Mouse (Mus musculus) ES-CJ7 (cell line): Measurements from ENCODE around the gene Sgpl1.
A peak's percentile ranks its signal among the peaks of the same experiment; 100 is the strongest.
"Not testable (repeated sequence)": the region's sequence is repeated elsewhere in the genome, so short reads cannot be mapped to it uniquely, and the experiment has no call there.

Experiments
- DNase-seq: peaks from one replicate; pipeline ENCODE4 v3.0.0; 2011; ENCODE audit warnings: low read depth, low spot score

The Sgpl1 gene

DNA sequence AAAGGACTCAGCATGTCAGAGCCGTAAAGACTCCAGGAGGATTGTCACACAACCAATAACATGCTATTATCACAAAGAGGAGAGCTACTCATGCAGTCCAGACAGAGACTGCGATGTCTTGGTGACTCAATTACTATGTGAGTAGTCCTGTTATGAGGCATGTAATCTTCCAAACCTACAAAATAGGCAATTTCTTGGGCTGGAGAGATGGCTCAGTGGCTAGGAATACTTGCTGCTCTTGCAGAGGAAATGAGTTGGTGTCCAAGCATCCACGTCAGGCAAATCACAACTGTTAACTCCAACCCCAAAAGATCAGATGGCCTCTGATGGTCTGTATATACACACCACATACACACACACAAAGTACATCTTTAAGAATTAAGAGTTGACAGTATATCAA is 8.1 kb upstream of the Sgpl1 start:
- DNase-seq = no peak

DNA sequence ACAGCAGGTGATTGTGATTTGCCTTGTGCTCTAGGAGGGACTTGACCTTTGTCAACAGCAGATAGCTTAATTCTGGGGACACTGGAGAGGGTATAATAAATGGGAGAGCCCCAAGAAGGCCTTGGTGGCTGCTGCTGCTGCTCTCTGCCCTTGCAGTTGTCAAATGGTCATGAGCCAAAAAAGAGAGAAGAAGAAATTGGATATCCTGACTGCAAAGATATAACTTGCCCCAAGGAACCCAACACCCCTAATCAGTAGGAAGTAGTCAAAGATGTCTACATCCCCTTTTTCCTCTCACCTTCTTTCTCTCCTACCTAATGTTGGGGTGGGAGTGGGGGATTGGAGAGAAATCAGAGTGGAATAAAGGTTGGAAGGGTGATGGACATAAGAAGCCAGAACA is 4.6 kb upstream of the Sgpl1 start:
- no peak for DNase-seq

DNA sequence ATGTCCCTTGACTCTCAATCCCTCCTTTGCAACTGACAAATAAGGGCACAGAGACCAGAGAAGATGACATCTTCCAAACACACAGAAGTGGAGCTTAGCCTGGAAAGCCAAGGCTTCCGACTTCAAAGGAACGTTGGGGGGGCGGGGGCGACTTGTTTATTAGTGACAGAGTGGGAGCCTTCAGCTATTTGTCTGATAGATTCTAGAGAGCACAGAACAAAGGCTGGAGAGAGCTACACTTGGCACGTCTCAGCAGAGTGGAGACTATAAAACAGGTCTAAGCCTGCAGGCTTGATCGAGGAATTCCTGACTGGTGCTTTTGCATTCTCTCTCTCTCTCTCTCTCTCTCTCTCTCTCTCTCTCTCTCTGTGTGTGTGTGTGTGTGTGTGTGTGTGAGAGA is 3.1 kb upstream of the Sgpl1 start:
- DNase-seq = no peak

DNA sequence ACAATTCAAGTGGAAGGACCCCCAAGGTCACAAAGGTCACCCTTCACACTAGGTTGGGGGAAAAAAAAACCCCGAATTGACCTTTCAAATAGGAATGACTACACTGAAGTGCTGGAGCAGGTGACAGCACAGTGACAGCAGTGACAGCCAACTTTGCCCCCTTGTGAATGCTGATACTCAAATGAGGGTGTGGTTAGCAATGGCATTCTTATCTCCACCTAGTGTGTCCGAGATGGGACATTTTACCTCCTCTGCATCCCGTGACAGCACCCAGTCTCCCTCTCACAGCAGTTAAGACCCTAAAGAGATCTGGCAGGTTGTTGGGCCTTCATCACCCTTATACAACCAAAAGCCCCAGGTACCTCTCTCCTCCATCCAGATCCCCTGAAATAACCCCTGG is 2.0 kb upstream of the Sgpl1 start:
- DNase-seq = no peak

DNA sequence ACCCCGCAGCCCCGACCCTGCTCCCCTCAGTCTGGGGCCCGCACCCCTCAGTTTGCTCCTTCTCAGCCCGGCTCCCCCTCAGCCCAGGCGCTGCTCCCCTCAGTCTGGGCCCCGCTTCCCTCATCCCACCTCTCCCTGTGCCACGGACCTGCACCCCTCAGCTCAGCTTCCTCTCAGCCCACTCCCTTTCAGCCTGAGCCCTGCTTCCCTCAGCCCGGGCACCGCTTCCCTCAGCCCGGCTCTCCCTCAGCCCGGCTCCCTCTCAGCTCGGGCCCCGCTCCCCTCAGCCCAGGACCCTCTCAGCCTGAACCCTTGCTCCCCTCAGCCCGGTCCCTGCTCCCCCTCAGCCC is 721 bp downstream of the Sgpl1 start:
- DNase-seq = no peak

DNA sequence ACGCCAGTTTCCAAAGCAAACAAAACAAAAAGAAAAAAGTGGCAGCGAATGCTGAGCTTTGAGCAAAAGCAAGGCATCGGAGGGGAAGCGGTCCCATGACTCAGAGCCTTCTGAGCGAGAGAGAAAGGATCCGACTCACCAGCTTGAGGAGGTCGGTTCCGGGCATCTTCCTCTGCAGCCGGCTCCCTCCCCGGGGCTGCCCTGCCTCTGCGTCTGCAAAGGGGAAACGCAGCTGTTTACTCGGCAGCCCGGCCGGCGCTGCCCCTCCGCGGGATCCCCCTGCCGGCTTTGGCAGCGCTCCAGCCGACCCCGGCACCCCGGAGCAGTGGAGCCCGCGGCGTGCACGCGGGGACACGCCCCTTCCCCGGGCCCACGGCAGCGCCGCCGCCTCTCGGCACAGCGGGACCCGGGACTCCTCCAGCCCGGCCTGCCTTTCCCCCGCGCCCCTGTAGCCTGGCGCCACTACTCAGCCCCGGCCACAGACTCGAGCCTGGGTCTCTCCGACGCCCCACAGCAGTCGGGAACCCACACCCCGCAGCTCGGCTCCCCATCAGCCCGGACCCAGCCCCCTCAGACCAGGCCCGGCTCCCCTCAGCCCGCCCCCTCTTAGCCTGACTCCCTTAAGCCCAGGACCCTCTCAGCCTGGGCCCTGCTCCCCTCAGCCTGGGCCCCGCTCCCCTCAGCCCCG is 1.2 kb downstream of the Sgpl1 start:
- DNase-seq = peak; percentile 67

DNA sequence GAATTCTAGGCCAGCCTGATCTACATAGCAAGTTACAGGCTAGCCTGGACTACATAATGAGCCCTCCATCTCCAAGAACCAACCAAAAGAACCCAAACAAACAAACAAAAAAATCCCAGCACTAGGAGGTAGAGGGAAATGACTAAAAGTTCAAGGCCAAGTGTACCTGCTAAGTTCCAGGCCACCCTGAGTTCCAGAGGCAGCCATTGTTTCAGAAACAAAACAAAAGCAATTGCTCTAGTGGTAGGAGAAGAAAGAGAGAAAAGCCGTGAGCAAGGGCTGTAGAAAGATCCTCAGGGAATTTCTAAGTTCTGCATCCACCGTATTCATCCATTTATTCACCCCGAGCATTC is 1.8 kb downstream of the Sgpl1 start:
- DNase-seq = peak; percentile 69

DNA sequence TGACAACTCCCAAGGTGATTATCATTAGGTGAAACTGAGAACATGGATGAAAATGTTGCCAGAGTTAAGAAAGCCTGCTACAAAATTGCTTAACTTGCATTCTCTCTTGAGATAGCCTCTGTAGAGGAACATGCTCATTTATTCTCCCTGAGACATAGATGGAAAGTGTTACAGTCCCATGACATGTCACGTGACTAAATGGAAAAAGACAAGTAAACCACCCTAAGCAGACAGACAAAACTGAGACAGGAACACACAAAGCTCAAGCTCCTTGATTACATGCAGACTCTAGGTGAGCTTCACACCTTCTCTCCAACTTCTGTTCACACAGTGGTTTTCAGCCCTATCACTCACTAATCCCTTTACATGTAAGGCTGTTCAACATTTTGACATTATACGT is 4.2 kb downstream of the Sgpl1 start:
- no peak for DNase-seq

DNA sequence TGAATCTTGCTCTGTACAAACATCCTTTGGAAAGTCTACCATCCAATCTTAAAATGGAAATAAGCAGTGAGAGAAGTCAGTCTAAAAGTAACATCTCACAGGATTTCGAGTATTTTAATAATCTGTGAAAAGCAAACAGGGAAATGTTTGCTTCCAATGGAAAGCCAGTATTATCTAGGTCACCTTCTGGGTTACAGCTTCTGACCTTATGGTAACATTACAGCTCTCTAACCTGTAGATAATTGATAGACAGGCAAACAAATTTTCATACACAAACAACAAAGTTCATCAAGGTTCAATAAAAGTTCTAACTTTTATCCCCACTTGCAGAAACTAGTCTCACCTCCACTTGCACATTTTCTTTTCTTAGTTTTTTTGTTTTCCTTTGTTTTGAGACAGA is 9.9 kb downstream of the Sgpl1 start:
- DNase-seq = no peak

DNA sequence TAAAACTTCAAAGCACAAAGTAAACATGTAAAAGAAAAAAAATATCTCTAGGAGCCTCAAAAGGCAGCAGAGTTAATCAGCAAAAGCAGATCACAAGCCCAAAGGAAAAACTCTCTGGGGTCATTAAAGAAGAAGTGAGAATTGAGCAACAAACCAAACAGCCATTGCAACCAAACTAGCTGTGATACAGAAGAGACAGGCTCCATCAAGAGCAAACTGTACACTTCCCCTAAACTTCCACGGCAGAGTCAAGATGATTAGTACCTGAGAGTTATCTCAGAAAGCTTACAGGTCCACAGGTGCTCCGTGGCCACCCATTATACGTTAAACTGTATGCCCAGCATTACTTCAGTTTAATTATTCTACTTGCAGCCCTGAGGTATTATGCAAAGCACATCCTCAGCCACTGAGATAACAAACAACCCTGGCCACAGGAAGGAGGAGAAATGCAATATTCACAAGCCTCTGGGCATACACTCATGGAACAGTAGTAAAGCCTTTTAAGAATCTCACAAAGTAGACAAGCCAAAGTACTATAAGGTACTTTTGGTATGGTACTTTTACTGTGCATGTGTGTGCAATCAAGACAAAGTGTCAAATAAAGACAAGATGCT is 12.2 kb downstream of the Sgpl1 start:
- no peak for DNase-seq

DNA sequence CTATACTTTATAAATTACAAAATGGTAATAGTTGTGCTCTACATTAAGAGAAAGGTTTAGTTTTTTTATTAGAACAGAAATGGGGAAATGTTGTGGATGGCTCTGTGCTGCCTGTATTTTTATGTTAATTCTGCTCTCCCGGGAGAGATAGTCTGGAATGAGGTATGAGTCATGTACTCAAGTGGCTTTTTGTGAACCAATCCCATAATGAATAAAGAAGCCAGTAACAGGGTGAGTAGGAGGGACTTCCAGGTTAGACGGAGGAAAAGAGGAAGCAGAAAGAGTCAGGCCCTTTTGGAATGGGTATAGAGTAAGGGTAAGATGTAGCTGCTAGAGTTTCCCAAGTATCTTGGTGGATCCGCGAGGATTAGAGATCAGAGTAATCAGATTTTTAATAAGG is 13.5 kb downstream of the Sgpl1 start:
- peak; percentile 20 for DNase-seq

DNA sequence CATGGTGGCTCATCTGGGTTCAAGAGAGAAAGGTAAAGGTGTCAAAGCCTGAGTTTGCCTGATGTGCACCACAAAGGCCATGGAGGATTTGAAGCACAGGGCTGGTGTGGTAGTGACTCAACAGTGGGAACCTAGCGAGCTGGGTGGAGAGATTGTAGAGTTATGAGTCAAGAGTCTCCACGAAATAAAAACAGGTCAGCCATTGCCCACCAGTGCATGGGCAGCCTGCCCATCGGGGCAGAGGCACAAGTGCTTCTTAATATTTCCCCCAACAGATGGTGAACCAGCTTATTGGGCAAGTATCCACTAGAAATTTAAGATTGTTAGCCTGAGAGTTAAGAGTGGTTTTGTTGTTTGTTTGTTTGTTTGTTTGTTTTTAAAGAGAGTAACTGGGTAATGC is 16.5 kb downstream of the Sgpl1 start:
- DNase-seq = no peak

DNA sequence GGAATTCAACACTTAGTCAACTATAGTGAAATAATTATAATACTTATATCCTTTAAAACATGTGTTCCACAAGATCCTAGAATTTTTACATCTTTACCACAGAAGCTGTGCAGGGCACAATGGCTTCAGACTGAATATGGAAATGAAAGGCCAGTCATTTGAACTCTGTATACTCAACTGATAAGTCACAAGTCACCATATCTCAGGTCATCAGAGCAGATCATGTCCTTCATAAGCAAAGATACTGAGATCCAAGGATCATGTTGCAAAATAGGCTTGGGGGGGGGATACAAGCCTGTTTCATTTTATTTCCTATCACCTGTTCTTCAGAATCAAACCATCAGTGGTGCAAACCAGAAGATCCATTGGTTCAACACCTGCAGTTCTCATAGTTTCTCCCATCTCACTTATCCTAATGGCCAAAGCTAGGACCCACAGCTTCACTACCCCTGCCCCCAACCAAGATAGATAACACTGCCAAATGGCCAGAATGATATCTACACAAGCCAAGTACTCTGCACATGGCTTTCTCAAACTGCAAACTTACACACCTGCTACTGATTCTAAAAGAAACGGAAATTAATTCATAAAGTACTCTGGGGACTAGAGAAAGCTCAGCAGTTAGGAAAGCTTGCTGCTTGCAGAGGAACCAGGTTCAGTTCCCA is 18.7 kb downstream of the Sgpl1 start:
- no peak for DNase-seq

DNA sequence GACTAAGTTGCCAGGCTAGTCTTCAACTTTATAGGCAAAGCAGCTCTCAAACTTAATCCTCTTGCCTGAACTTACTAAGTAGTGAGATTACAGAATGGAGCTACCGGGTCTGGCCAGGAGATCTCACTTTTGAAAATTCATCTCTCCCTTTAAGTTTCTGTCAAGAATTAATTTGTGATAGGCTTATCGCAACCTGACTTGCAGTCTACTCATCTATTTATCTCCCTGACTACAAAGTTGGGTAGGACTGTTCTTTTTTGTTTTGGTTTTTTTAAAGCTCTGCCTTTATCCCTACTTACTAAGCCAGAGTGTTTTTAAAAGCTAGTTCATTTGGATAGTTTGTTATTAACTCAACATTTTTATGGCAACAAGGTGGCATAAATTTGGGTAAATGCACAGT is 23.0 kb downstream of the Sgpl1 start:
- no peak for DNase-seq

DNA sequence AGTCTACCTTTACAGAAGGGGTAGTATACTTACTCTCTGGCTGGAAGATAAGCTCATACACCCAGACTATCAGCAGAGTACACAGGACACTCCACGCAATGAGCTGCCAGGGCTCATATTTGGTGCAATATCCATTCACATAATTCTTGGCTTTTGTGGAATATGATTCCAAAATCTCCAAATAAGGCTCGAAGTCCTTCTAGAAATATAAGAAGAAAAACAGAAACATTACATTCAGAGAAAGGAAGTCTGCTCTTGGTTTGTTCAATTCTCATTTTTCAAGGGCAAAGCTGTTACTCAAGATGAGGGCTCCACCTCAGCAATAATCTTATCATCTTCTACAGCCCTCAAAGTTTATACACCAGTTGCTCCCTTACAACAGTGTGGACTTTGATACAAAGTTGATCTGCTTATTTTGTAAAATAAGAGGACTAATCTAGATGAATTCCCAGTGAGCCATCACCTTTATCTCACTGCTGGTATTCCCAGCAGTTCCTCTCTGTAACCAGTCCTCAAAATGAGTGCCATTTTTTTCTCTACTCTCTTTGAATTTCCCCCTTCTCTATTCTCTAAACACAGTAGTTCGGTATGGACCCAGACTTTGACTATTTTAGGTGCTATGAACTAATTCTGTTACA is 24.1 kb downstream of the Sgpl1 start:
- DNase-seq = no peak

DNA sequence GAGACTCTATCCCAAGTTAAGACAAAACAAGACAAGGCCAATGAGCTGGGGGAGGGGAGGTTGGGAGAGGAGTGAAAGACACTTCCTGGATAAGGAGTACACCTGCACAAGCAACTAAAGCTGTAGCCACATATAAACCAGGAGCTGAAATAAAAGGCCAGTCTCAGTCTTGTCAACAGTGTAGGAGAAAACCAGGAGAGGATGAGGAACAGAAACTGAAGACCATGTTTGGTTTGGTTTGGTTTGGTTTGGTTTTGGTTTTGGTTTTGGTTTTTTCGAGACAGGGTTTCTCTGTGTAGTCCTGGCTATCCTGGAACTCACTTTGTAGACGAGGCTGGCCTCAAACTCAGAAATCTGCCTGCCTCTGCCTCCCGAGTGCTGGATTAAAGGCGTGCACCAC is 25.8 kb downstream of the Sgpl1 start:
- not testable (repeated sequence) for DNase-seq

DNA sequence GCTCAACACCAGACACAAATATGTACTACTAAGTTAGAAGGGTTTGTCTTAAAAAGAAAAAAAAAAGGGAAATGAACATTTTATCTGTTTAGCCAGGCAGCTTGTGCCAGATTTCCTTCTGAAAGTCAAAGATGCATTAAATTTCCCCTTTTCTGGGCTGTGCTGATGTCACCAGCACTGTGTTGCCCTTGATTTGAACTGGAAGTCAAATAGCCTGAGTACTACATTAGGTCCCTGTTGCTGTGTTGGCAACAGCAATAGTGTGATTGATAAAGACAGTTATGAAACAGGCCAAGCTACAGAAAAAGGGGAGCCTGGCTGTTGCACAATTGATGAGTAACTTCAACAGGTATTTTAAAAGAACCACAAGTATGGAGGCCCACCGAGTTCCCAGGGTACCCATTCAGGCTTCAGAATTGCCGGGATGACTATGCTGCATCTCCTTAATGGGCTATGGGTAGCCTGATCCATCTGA is 33.2 kb downstream of the Sgpl1 start:
- DNase-seq = no peak

DNA sequence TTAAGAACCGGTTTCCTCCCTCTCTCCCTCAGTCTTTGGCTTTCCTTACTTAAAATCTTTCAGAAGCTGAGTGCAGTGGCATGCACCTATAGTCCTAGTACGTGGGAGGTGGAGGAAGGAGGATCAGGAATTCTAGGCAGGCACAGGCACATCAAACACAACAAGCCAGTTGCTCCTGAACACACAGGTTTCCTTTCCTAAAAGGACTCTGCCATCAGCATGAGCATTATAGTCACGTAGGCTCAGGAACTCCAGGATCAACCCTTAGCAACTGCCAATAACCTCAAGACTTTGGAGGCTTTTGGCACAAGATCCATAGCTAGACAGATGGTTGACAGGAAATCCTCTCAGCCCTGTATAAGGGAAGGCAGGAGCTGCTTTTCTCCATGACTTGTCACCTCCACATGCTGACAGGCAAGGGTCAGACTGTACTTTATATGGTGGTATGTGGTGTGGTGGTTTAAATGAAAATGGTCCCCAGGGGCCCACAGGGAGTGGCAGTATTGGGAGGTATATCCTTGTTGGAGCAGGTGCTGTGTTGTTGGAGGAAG is 43.9 kb downstream of the Sgpl1 start:
- no peak for DNase-seq

DNA sequence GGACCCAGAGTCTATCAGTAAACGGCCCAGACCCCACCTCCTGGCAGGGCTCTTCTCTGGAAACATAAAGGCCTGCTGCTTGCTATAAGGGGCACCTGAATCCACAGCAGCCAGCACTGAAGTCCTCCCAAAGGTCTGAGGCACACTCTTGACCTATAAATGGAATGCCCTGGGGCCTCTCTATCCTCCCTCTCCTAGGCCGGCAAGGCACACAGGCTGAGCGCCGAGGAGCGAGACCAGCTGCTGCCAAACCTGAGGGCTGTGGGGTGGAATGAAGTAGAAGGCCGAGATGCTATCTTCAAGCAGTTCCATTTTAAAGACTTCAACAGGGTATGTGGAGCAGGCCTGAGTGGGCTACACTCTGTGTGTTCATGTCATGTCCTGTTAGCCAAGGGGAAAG is 55.6 kb downstream of the Sgpl1 start:
- no peak for DNase-seq

DNA sequence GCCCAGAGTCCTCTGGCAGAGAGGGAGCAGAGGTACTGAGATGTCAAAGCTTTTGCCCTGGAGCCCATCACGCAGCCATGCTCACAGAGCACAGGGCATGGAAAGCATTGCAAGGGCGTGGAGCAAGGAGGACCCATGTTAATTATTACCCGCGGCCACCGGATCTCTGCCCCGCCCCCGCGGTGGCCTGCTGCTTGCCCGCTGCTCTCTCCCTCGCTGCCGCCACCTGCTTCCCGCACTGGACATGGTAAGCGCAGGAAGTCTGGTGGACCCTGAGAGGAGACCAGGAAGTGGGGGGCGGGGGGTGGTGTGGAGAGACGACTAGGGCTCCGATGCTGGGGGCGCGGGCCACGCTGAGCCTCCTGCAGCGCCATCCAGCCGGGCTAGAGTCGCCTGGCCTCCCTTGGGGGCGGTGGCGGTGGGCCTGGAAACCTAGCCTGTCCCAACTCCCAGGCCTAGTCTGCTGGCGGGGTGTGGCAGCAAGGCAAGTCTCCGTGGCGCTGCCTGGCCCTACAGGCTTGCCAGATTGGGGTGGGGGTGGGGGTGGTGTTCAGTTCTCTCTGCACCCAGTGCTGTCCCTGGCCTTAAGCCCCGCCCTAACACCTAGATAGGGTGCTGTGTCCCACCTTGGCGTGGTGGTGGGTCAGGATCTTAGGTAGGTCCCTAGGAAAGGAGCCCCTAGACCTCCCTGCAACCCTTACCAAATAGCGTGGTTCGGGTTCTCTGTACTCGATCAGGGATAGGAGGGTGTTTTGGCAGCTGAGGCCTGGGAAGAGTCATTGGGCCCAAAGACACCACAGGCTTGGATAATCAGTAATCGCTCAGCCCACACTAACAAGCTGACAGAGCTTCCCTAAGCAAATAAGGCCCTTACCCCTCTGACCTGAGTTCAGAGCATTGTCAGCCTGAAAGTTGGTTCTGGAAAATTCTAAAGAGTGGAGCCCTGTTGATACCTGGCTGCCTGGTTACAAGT is 58.0 kb downstream of the Sgpl1 start, which contains the start of gene Pcbd1:
Gene Pcbd1, plus strand, starts transcription at position 162 of the 973 bp plus-strand sequence.
- no peak for DNase-seq

DNA sequence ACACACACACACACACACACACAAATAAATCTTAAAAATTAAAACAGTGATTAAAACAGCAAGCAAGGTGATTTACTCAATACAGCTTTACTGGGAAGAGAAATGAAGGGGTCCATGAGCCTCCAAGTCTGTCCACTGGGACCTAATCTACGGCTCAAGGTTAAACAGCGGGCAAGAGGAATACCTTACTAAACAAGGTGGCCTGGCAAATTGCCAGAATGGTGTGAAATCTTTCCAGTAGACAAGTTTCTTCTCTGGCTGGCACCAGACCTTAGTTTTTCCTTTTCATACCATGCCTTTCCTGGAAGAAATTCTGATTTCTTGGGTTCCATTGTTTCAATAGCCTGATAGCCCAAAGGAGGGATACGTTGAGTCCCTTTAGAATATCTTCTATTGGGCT is 59.0 kb downstream of the Sgpl1 start:
- no peak for DNase-seq
